Mouse (Mus musculus) CD4-positive, CD25-positive, alpha-beta regulatory T cell (primary cell): ENCODE data around the gene Tirap. TPM values are rescaled to one million over a fixed set of nuclear protein-coding genes. Genes with fewer than 3 reads are reported as not detected.

ENCODE experiments used
- polyA plus RNA-seq: library from polyadenylated mRNA; unstranded; fragments of 100-300 nt; shearing (Covaris generic); gene quantifications from one replicate; pipeline ENCODE4 v1.2.1, GENCODE M21; 2017

Tirap gene
- polyA plus RNA-seq, result 4.3 TPM

DNA sequence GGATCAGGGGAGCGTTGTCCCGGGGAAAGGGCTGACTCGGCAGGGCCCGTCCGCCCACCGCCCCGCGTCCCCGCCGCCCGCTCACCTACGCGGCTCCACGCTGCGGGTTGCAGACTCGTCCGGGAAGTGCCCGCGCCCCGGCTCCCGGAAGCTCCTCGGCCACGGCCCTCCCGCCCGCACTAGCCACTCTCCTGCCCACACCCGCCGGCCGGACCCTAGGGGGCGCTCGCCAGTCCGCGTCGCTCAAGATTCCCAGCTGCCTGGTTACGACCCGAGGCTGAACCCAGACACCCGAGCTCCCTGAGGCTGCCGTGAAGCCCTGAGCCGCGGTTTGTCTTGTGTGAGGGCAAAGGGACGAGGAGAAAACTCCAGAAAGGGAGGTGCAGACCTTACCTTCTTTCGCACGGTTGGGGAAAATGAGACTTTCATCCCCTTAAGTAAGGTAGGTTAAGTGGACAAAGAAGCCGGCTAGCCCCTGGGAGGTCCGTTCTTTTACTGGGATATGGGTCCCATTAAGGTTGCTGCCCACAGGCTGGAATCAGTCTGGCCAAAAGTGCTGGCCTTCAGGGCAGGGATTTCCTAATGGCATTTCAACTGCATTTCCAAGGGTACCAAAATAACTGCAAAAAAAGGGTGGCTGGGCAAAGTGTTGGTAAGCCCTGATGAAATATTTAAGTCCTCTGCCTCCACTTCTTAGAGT lies at the start of gene Tirap, which contains the start of gene Srpr:
Gene Tirap (minus strand): TSS at position 520 of the 700 bp plus-strand sequence.
Gene Srpr (plus strand): TSS at position 404 of the 700 bp plus-strand sequence.

GRCm38 (mm10) chr9:35210542-35211474 lies 10.7 kb upstream of the Tirap start, which contains the start of gene Foxred1:
Gene Foxred1 (minus strand): TSS chr9:35211055.

DNA sequence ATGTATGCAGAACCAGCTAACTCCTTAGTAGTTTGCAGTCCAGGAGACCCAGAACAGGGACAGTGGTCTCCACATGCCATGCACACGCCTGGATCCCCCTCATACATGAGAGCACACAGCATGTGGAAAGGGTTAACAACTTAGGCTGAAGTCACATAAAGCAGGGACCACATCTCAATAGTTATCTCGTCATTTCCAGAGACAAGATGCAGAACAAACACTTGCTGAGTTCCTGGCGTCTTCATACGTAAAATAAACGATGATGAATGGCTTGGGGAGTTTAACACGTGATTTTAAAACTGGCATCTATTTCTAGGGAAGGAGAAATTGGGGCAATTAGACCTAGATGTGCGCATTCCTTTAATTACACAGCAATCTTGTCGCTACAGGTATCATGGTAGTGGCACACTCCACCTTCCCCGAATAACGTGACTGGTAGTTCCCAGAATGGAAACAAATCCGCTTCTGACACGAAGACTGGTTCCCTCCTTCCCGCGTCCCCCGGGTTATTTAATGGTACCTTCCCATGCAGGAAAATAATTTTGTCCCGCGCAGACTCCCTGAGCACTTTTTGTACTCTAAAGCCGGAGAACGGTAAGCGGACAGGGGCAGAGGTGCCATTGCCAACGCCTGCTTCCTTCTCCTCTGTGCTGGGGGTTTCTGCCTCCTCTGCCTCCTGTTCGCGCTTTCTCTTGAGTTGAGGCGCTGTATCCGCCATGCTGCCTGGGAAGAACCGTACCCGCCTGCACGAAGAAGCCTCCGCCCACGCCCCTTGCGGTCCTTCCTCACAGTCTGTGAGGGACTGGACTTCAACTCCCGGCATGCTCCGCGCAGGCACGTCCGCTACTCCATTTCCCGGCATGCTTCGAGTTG lies 24.6 kb downstream of the Tirap start, which contains the start of gene Dcps:
Gene Dcps (minus strand): TSS at position 811 of the 873 bp plus-strand sequence.

Other genes starting within 250 kb of the Tirap start
- 37.7 TPM for gene St3gal4, start 81.0 kb downstream of the Tirap start, polyA plus RNA-seq
- gene Dcps, start 24.2 kb downstream of the Tirap start, polyA plus RNA-seq, result 76.8 TPM
- 108 TPM for gene Srpr, start 116 bp downstream of the Tirap start, polyA plus RNA-seq
- 51.3 TPM for gene Foxred1, start 10.8 kb upstream of the Tirap start, polyA plus RNA-seq
- 62.0 TPM for gene Fam118b, start 67.5 kb upstream of the Tirap start, polyA plus RNA-seq
- gene Rpusd4, start 67.6 kb upstream of the Tirap start, polyA plus RNA-seq, result 45.0 TPM
- gene Cdon, start 220.8 kb upstream of the Tirap start, polyA plus RNA-seq, result 5.9 TPM